Mouse (Mus musculus) kidney, postnatal 25 days (tissue): ENCODE measurements around the gene Herc4.
A peak's percentile ranks its signal among the peaks of the same experiment; 100 is the strongest.
"Not testable (repeated sequence)": the region's sequence is repeated elsewhere in the genome, so short reads cannot be mapped to it uniquely, and the experiment has no call there.

Experiments
- DNase-seq, 2 experiments: peaks; one replicate each; pipeline ENCODE4 v3.0.0; 2021; ENCODE audit warnings: mixed read lengths in 2 of 2

Herc4 gene

DNA sequence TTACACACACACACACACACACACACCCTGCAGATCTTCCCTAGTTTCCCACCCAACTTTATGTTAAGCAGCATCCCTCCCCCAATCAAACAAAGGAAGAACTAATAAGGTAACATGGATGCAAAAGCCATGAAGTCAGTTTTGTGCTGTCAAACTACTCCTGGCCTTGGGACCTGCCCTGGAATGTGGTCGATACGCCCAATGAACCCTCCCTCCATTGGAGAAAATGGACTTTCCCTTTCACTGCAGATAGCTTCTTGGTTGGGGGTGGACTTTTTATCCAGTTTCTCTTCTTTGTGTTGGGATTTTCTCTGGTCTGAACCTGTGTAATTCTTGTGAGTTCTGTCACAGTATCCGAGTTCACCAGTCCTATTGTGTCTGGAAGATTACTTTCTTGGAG, 15.1 kb downstream of the Herc4 start:
- DNase-seq: no peak

DNA sequence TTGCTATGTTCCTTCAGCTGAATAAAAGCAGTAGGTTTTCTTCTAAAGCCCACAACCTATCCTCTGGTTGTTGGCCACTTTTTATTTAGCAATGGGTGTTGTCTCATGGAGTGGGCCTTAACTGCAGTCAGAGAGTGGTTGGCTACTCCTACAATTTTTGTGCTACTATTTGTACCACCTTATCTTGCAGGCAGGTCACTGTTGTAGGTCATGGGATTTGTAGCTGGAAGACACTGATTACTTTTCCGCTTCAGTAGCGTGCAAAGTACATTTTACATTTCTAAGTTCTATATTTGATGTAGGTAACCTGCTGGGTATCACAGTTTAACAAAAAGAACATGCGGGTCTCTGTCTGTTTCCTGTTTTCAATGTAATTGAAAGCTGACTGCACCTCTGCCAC, 15.7 kb downstream of the Herc4 start:
- no peak for DNase-seq

DNA sequence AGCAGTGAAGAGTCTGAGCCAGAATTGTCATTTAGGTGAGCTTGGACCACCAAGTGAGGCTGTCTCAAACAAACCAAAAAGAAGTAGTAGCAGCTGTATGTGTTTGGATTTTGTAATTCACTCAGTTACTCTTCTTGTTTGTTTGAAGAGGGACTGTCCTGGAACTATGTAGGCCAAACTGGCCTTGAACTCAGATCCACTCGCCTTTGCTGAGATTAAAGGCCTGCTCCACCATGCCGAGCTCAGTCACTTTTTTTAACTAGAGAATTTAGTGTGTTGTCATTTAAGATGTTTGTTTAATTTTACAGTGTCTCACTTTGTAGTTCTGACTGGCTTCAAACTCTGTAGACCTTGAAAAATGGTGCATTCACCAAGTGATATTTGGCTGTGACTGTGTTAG, 24.3 kb downstream of the Herc4 start:
- DNase-seq: no peak

DNA sequence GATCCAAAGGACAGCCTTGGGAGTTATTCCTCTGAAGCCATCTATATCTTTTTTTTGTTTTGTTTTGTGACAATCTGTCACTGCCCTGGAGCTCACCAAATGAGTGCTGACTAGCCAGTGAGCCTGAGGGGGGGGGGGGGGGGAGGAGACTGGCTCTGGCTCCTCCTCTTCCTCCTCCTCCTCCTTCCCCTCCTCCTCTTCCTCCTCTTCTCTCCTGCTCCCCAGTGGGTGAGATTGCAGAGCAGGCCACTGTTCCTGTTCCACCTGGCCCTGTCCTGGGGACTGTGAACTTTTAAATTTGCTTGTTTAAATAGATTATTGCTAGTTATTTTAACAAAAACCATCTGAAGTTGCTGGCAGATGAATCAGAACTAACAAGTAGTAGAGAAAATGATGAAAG, 28.8 kb downstream of the Herc4 start:
- no peak for DNase-seq

DNA sequence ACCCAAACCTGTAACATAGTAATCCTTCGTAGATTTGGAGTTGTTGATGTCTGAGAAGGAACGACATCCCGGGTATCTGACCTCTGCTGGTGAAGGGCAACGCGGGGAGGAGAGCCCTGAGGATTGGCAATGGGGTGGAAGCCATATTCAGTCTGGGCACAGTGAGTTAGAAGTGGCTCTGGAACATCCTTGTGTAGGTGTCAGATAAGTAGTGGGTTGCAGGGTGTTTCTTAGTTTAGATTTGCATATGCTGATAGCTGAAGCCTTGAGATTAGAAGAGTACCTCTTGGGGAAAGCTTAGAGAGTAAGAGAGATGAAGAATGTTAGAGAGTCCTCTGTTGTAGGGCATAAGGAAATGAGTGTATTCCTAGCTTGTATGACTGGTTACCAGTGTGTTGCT, 29.3 kb downstream of the Herc4 start:
- no peak for DNase-seq

DNA sequence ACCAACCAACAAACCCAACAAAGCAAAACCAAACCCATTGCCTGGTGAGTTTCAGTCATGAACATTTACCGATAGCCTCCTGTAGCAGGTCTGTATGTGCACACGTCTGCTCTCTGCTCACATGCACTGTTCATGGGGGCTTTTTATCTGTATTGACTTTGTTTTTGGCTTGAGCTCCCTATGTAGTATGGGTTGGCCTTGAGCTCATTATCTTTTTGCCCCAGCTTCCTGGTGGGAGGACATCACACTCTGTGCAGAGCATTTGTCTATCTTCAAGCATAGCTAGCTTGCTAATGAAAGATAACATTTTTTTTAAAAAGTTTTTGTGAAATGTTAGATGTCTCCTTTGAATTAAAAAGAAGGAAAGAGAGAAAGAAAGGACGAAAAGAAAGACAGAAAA, 33.4 kb downstream of the Herc4 start:
- no peak for DNase-seq

DNA sequence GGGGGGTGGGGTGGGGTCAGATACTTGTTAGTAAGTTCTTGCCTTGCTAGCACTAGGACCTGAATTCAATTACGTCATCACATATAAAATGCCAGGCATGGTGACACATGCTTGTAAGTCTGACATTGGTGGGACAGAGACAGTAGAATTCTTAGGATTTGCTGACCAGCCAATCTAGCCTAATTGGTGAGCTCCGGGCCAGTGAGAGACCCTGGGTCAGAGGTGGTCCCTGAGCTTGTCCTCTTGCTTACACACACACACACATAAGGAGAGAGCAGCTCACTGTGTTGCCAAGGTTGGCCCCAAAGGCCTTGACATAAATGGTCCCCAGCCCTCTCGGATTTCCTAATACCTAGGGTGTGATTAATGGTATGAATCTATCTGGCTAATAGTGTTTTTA, 36.2 kb downstream of the Herc4 start:
- no peak for DNase-seq

DNA sequence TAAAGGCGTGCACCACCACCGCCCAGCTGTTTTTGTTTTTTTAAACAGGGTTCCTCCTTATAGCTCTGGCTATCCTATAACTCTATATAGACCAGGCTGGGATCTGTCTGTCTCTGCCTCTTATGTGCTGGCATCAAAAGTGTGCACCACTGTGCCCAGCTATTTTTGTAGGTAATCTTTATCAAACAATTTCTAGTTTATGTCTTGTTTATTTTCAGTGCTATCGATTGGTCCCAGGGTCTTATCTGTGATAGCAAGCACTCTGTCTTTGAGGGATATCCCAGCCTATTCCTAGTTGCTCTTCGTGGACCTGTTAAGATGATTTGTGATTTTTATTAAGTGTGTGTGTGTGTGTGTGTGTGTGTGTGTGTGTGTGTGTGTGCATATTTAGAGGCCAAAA, 38.8 kb downstream of the Herc4 start:
- no peak for DNase-seq

DNA sequence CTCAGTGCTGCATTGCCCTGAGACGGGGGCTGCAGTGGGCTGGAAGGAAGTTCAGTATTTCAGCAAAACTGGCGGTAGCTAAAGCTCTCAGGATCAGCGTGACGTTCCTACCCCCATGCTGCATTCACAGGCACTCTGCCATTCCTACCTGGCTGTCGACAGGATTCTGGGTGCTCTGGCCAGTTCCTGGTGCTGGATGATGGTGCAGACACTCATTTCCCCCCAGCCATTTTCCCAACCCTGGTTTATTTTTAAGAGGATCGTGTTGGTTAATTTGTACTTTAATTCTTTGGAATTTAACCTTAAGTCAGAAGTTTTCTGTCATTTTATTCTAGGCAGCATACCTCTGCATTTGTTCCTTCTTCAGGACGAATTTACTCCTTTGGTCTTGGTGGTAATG, 39.2 kb downstream of the Herc4 start:
- peak; percentile 17 to 50 for DNase-seq

DNA sequence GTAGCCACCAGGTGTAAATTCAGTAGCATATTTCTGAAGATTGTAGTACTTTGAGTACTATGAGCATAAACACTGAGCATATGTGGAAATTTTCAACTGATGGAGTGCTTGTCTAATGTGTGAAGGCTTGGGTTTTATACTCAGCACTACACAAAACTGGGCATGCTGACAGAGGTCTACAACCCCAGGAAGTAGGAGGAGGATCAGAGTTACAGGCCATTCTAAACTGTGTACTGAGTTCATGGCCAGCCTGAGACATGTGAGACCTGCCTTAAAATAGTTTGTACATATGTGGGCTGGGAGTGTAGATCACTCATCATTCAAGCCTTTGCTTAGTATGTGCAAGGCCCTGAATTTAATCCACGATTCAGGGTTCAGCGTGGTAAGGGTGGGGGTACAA, 58.7 kb downstream of the Herc4 start:
- DNase-seq: peak in 1 of 2 experiments; percentile 18

DNA sequence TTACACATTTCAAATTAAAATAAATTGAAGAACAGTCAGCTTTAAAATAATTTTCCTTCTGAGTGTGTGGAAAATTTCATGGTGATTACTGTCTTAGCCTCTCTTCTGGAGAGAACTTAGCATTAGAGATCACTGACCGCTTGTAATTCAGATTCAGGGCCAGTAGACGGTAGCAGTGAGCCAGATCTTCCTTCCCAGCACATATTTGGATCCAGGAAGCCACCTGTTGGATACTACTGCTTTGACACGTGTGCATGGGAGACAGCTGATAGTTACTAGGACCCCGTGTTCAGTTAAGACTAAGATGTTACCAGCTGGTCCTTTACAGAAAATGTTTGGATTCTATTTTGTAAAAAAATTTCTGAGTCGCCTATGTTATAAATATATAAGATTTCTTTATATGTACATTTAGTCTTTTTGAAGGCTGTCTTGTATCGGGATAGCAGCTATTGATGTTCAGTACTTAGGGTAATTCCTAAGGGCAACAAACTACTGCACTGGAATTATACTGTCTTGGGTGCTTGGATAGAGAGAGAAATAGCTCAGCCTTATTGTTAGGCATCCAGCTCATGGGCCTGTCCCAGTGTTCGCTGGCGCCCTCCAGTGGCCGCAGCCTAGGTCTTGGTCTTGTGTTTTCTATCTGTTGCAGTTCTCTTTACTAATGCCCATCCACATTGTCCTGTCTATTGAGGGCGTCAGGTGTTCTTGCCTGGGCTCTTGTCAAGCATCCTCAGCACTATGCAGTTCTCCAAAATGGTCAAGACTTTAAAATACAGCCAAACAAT, 65.2 kb downstream of the Herc4 start:
- DNase-seq: peak; percentile 85 to 93

DNA sequence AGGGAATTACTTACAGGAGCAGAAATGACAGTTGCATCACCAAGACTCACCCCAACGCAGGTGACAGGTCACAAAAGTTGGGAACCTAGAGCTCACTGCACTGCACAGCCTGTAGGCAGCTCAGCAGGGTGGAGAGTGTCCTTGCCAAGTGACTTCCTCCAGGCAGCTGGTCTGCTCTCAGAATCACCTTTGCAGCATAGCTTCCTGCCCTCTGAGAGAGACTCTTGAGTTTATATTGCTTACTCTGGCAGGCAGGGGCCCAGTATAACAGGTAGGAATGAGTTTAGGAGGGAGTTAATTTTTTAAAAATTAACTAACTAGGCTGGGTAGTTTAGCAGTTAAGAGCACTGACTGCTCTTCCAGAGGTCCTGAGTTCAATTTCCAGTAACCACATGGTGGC, 70.1 kb downstream of the Herc4 start:
- peak; percentile 29 to 62 for DNase-seq

DNA sequence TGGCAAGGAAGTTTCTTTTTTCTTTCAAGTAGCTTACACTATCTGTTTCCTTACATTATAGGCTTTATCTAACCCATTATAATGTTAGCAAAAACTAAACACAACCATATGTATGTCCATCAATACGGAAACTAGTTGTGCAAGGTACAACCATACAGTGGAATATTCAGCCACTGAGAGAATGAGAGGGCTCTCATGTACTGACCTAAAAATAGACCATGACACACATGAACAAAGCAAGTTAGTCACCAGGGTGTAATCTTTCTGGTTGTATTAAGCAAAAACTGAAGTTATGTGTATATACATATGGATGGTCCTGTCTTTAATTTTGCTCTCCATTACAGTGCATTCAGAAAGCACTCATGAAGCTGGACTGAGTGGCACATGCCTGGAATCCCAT, 83.5 kb downstream of the Herc4 start:
- DNase-seq: no peak

DNA sequence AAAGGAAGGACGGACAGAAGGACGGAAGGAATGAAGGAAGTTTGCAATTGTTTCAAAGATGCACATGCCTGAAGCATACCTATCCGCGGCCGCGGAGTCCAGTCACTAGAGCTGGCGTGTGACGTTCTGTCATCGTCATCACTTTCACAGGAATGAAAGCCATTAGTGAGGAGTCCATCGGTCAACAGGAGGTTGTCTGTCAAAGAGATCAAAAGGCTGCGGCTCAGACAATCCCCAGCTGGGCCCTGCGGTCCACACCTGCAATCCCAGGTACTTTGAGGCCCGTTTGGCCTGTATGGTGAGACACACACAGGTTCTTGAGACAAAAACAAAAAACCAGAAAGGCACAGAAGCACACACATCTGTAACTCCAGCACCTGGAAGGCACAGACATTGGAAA, 93.3 kb downstream of the Herc4 start:
- peak; percentile 45 to 58 for DNase-seq

DNA sequence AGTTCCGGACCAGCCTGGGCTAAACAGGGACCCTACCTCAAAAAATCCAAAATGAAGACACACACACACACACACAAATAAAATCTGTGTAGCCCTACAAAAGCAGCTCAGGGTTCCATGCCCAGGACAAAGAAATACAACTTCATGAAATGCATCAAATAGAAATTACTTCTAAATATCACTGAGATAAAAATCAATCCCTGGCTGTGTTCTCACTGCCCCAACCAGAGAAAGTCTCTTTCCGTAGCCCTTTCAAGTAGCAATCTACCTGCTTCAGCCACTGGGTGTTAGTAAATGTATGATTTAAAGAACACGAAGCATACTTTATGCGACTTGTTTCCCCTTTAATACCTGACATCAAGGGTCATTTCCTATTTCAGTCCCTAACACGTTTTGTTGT, 93.7 kb downstream of the Herc4 start:
- DNase-seq: no peak

DNA sequence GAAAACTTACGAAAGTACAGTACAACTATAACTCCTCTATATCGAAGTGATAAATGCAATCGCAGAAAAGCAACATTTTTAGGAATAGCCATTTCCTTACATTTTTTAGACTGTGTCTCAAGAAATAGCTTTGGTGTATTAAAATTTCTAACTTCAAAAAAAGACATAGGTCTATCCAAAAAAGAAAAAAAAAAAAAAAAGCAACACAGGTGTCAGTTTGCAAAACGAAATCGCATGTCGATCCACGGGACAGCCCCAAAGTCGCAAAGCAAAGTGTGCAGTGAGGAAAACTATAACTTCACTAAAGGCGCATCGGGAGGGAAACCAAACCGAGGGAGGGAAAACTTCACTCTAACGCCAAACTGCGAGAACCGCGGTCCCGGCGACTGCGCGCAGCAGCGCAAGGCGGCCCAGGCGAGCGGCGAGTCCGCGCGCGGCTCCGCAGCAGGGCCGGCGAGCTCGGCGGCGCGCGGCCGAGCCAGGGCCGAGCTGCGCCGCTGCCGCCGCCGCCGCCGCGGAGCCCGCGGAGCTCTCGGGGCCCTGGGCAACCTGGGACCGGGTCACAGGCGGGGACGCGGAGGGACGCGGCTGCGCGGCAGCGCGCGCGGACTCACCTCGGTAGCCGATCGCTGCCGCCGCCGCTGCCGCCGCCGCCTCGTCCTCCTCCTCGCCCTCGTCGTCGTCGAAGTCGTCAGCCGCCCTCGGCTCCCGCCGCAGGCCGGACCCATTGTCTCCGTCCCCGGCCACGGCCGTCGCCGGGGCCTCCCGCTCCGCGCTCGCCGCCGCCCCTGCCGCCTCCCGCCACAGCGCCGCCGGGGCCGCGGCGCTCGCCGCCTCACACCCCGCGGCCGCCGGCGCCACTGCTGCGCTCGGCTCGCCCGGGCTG, 94.6 kb downstream of the Herc4 start:
- peak; percentile 52 to 85 for DNase-seq

DNA sequence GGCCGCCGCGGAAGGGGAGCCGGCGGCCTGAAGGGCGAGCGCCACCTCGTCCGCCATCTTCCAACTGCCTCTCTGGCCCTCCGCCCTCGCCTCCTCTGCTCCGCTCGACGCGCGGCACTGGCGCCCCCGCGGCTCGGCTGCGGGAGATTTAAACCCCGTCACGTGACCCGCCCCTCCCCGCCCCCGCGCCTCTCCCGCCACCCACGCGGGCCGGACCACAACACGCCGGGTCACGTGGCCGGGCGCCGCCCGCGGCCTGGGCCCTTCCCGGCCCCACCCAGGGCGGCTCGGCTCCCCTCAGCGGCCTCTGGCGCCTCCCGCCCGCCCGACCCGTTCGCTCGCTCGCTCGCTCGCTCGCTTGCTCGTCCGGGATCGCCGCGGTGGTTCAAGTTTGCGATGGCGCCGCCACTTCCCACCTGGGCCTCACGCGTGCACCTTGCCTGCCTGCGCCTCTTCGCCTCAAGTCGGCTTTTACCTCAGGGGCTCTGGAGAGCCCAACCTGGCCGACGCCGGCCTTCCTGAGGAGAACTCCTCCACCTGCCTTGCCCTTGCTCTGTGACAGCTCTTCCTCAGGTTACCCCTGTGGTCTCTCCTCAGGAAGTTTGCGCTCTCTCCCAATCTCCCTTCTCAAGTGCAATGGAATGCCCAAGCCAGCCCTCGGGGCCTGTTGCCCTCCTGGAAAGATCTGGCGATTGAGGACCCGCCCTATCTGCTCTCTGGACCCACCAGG, 95.5 kb downstream of the Herc4 start:
- peak; percentile 92 to 97 for DNase-seq

DNA sequence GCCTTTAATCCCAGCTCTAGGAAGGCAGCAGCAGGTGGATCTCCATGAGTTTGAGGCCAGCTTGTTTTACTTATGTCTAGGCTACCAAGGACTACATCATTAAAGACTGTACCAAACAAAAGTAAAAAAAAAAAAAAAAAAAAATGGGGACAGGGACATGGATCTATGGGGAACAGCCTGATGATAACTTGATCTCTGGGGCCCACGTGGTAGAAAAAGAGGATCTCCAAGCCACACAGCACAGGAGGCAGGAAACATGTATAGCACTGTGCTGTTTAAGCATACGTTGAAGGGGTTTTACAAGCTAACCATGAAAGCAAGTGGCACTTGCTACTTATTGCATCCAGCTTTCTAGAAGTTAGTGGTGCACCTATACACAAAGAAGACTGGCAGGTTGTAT, 97.7 kb downstream of the Herc4 start:
- no peak for DNase-seq

DNA sequence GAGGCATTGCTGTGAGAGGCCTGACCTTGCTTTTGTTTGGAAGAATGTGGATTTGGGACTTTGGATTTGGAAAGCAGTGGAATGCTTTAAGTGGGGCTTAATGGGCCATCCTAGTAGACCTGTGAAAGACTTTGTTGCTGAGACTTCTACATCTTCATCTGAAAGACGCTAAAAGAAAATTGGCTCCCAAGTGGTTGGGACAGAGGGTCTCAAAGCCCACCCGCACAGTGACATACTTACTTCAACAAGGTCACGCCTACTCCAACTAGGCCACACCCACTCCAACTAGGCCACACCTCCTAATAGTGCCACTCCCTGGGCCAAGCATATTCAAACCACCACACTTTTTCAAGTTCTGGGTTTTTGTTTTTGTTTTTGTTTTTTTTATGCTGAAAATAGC, 101.1 kb downstream of the Herc4 start:
- no peak for DNase-seq

DNA sequence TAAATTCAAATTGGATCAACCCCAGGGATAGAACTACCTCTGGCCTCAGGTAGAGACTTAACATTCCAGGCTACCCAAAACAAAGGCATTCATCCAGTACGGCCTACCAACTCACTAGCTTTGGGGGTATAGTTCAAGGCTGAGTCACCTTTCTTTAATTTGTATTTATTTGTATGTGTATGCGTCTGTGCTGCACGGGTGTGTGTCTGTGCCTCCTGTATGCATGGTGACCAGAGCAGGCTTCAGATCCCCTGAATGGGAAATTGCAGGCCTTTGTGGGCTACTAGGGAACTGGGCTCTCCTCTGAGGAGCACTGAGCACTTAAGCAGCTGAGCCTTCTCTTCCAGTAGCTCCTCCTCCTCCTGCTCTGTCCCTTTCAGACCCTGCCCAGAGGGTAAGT, 104.7 kb downstream of the Herc4 start:
- DNase-seq: no peak

DNA sequence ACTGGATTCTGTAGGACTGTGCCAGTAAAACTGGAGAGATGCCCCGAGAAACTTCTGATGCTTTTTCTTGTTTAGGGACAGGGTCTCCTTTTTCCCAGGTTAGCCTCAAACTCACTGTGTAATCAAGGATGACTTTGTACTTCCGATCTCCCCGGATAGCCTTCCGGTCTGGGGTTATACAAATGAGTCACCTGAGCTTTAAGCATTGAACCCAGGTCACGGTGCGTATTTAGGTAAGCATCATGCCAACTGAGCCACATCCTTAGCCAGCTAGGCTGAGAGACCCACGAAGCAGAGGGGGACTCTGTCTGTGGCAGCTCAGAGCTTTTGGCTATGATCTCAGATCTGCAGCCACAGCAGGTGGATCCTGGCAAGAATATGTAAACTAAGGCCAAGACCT, 107.1 kb downstream of the Herc4 start:
- no peak for DNase-seq

DNA sequence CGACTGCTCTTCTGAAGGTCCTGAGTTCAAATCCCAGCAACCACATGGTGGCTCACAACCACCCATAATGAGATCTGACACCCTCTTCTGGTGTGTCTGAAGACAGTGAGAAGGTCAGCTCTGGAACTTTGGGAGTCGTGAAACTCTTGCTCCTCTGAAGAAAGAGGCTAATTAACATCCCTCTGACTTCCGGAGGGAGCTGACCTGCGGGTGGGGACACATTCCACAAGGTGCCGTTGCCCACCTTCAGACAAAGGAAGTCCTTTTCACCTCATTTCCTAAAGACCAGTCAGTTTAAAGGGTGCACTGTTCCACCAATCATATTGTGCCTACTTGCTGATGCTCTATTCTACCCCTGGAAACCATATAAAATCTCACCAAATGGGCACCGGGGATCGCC, 107.5 kb downstream of the Herc4 start:
- not testable (repeated sequence) for DNase-seq

DNA sequence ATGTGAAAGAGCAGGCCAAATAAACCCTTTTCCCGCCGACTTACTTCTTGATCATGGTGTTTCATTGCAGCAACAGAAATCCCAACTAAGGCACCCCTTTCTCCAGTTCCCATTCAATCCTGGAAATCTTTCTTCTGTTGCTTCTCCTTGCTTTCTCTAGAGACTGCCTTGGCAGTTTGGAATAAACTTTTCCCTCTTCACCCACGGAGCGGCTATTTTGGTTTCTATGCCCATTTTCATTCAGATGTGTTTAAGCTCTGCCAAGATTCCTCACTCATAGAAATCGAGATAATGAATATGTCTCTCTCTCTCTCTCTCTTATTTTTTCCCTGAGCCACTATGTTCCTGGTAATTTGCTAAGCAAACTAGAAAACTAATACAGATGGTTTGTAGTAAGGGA, 108.5 kb downstream of the Herc4 start:
- DNase-seq: no peak

DNA sequence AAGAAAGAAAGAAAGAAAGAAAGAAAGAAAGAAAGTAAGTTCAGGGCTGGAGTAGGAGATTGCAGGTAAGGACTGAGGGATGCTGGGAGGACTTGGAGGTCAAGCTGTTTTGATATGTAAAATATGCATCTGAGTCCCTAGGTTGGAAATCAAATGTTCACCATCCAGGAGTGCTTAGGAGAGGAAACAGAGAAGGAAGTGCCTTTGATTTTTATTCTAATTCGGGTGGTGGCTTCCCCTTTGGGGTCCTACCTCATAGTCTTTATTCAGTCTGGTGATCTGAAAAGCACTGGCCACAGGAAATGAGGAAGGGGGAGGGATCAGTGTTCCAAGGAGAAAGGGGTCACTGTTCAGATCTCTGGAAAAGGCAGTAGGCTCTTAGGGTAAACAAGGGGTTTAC, 116.9 kb downstream of the Herc4 start:
- no peak for DNase-seq
